Mouse (Mus musculus) gastrocnemius, adult 18-20 months (tissue): ENCODE measurements at regions not wholly inside any gene's neighbourhood (a gene's known extent, or its start where the extent isn't known, plus 50 kb on each side); places are given as distances from the start of the nearest gene placed in this dataset.

Experiments
- DNase-seq: peaks from one replicate; pipeline ENCODE4 v3.0.0; 2021; ENCODE audit warnings: low spot score

DNA sequence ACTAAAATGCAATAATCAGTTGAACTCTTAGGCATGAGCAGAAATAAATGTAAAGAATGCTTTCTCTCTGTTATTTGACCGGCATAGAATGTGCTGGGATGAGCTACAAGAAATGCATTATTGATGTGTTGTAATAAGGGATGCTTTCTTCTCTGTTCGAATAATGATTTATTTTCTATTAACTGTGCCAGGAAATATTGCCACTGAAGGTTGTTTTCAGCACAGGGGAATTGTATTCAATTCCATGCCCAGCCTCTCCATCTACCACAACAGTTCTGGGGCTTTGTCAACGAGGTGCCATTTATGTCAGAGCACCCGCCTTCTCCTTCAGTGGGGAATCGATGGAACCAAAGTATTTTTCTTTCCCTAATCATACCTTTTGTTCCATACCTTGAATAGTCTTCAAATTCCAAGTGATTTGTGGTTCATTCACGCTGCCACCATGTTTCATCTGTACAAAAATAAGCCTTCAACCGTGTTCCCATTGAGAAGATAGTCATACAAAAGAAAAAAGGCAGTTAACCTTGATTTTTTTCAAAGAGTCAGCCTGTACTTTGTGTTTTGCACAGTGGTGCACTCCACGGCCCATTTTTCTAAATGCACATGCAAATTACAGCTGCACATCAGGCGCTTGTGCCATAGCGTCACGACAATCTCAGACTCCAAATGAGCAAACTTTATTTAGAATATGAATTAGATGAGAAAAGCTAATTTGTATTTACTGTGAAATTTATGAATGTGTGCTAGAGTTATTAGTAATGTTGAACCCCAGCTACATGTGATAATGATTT, 65.1 kb upstream of the Gpr141 start:
- DNase-seq, result no peak

DNA sequence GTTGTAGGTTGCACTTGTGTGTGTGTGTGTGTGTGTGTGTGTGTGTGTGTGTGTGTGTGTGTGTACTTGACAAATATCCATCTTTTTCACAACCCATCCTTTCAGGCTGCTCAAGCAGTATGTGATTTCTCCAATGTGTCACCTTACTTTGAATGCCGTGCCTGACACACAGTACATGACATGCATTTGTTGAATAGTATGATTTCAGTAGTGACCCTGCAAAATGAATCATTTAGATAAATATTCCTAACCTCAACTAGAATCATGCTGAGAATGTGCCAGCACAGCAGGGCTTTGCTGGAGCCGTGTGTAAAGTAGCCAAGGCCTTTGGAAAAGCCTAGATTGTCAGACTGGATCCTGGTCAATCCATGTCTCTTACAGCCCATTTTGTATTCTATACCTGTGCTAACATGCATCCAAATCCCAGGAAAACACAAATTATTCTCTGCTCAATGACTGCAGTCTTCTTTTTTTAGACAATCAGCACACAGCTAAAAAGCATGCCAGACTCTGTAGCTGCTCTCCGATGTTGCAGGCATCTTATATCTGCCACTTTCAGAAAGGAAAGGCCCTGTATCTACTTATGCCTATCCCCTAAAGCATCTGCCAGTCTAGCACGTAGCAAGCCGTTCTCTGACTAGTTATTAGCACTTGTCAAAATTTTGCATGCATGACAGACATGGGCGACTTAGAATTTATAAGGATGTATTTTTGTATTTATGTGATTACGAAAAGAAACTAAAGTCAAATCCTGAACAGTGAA, 60.0 kb upstream of the Gpr141 start:
- DNase-seq, result no peak

DNA sequence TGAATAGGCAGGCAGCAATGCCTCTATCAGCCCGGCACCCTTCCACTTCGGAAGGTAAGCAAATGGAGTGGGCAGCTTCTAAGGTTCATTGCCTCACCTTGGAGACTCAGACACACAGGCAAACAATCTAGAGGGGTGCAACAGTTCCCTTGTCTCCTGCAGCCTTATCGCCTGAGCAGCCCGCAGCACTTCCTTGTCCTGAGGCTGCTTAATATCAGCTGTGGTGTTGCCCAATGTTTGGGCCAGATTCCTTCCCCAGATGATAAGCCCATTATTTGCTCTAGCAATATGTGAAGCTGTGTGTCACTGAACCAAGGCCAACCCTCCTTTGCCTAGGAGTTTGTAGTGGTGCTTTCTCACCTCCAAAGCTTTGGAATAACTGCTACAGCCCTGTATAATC, 58.8 kb upstream of the Gpr141 start:
- no peak for DNase-seq

DNA sequence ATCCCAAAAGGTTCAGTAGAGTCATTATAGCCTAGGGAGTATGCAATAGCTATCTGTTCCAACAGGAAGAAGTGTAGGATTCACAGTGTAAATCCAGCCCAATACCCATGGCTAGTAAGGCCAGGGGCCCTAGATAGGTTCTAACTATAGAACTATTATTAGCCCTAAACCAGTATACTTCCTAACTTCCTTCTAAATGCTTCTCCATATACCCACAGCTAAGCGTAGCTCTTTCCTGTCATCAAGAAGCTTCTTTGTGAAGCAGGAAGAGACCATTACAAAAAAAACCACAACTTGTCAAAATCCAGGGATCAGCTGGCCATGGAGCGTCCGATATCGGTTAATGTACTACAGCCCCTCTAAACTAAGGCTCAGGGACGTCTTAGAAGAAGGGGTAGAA, 57.7 kb upstream of the Gpr141 start:
- no peak for DNase-seq

DNA sequence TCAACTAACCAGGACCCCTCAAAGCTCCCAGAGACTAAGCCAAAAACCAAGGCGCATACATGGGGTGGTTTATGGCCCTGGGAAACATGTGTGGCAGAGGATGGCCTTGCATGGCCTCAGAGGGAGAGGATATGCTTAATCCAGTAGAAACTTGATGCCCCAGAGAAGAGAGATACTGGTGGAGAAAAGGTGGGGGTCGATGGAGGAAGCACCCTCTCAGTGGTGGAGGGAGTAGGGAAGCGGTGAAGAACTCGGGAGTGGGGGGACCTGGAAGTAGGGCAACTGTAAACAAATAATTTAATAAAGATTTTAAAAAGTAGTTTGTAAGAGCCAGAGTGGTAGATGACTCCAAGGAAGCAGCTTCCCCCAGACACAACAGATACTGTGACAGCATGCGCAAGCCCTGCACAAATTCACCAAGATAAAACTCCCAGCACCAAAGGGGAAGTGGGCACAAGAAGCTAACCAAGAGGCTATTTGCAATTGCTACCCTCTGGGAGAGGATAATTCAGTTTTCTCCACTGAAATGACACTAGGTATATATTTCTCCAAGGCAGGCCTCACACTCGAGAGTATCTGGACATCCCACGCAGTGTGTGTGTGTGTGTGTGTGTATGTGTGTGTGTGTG, 50.7 kb upstream of the Gpr141 start:
- DNase-seq, result no peak
